ENCODE assay signal across 8 mouse cellular contexts in the genomic region with DNA sequence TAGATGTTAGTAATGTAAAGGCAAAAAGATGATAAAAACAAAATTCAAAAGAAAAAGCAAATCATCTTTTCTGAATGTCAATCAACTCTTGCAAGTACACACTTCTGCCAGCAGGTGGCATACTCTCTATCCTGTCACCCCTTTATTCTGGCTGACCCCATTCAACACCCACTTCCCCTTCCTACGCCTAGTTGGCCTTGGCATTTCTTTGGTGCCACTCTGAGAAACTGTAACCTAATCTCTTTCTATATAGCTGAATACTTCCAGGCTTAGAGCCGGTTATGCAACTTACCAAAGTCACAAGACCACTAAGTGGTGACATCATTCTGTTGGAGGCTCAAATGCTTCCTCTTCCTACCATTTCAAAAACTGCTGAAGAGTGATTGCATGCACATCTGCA.
DNase-seq lines count a peak whose midpoint lies in the region.

No protein-coding gene starts in this region.

- no peaks in the 10 kb centered on the region for H3K36me3 ChIP-seq in limb, embryonic 10.5 days

- H3K4me3 ChIP-seq in limb, embryonic 10.5 days, result no peak overlapping the region

- WGBS in limb, embryonic 10.5 days, result 44% methylated on average over 2 of the region's 2 CpGs

- H3K27ac ChIP-seq in limb, embryonic 10.5 days, result no peak overlapping the region

- H3K9me3 ChIP-seq in limb, embryonic 10.5 days (replicated peaks), result no peaks in the 10 kb centered on the region

- H3K27me3 ChIP-seq in limb, embryonic 10.5 days (ENCODE audit: low read depth, poor library complexity, severe bottlenecking), result no peaks in the 10 kb centered on the region

- peak; percentile 13 to 15 for DNase-seq in cerebellum, postnatal 14 days
- no peak for DNase-seq in cerebellum, adult 8-10 months
- peak; percentile 22 for DNase-seq in layer of hippocampus, adult 9-11 months
- no peak for DNase-seq in layer of hippocampus, adult 8-10 months (ENCODE audit: low spot score in 2 of 2)
- DNase-seq in R1 (ENCODE audit: low read depth, low spot score), result peak; percentile 33
- peak; percentile 34 for DNase-seq in limb, embryonic 10.5 days (ENCODE audit: low spot score)
- no peak for DNase-seq in gastrocnemius, adult 18-20 months (ENCODE audit: low spot score)
- no peak for DNase-seq in spleen, adult 18-20 months

- no peaks in the 10 kb centered on the region for H3K4me1 ChIP-seq in limb, embryonic 10.5 days

Comparison
In these comparisons a context has a peak if more than half of its experiments do, and no peak if none do; other contexts are left out.
1. DNase-seq: peak in cerebellum, postnatal 14 days (2 of 2), layer of hippocampus, adult 9-11 months (single experiment), R1 (single experiment) and limb, embryonic 10.5 days (single experiment); none in cerebellum, adult 8-10 months (single experiment), layer of hippocampus, adult 8-10 months (0 of 2), gastrocnemius, adult 18-20 months (single experiment) and spleen, adult 18-20 months (0 of 2).